Mouse (Mus musculus): ENCODE measurements around the gene Plppr2. TPM values are rescaled to one million over a fixed set of nuclear protein-coding genes. Genes with fewer than 3 reads are reported as not detected.

Plppr2 gene
- total and polyA plus RNA-seq, 2 experiments from 2014 or later, result 0.86 to 2.6 TPM

DNA sequence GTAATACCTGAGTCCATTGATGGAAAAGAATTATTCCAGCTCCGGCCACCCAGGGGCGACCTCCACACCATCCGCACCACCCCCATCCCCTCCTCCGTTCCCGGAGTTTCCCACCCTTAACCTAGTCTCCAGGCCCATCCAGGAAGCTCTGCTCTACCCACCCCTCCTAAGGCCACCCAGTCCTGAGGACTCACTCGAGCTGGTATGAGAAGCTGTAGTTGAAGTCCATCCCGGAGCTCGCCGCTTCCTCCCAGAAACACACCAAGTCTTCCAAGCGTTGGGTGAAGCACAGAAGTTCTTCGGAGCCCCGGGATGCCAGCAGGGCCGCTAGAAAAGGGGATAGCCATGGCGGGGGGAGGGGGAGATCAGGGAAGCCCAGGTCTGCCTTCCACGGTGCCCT, 25.2 kb downstream of the Plppr2 start:
- peaks cover 25% of the 10 kb centered on the region for H3K4me1 ChIP-seq (ENCODE audit: control insufficient read depth, insufficient read depth)
- H3K4me2 ChIP-seq (ENCODE audit: low read depth, low read length), result peak overlapping the region; percentile 89
- no peak for DNase-seq (ENCODE audit: low spot score)
- H3K27ac ChIP-seq (ENCODE audit: low read depth), result no peak overlapping the region
- H3K9ac ChIP-seq (replicated peaks; ENCODE audit: low read depth, low read length), result 0 out of 2 replicates have a peak overlapping the region, but pooled peaks have one; percentile 13
- no peaks in the 10 kb centered on the region for H3K9me3 ChIP-seq (replicated peaks; ENCODE audit: control insufficient read depth, low read length)
- peak overlapping the region; percentile 45 for H3K4me3 ChIP-seq (ENCODE audit: low read depth, low read length)
- H3K36me3 ChIP-seq (replicated peaks; ENCODE audit: control insufficient read depth, insufficient read depth, low read length), result no peaks in the 10 kb centered on the region
- peak; percentile 52; the same call in 1 of the 2 replicates for ATAC-seq (ENCODE audit: insufficient read depth, low read depth)
- 1% methylated on average over 15 of the region's 15 CpGs for WGBS
- TF ChIP-seq EP300 (IDR thresholded peaks at IDR 0.05; ENCODE audit: low read depth) (no peak), CTCF (IDR thresholded peaks at IDR 0.05; ENCODE audit: low read depth) (no peak)
- H3K27me3 ChIP-seq (ENCODE audit: control insufficient read depth, insufficient read depth, low read length), result peaks cover 25% of the 10 kb centered on the region

DNA sequence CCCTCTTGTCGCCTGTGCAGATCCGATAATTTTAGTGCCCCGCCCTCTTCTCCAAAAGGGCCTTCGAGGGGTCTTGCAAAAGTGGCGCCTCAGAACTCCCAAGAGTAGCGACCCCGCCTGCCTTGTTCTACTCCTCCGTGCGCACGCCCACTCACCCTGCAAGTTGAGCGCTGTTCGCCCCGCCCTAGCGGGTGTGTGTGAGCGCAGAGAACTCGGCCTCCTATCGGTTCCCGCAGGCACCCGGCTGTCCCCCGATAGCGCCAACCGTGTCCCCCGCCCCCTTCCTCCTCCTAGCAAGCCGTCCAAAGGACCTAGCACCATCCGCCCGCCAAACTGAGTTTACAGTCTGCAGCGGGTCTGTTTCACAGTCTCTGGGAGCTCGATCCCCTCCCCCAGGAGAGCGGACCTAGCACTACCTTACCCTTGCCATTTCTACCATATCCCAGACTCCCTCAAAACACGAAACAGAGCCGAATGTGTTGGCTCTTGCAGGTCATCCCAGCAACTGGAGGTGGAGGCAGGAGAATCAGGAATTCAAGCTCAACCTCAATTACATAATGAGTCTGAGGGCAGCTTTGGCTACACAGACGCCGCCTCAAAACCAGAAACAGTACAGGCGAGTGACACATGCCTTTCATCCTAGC, 25.7 kb downstream of the Plppr2 start:
- WGBS, result 3% methylated on average over 34 of the region's 34 CpGs
- H3K4me3 ChIP-seq (ENCODE audit: low read depth, low read length), result peak overlapping the region; percentile 45
- ATAC-seq (ENCODE audit: insufficient read depth, low read depth), result peak; percentile 62
- H3K9me3 ChIP-seq (replicated peaks; ENCODE audit: control insufficient read depth, low read length), result no peaks in the 10 kb centered on the region
- 0 out of 2 replicates have a peak overlapping the region, but pooled peaks have one; percentile 13 for H3K9ac ChIP-seq (replicated peaks; ENCODE audit: low read depth, low read length)
- H3K27ac ChIP-seq (ENCODE audit: low read depth), result no peak overlapping the region
- peak; percentile 17 for DNase-seq (ENCODE audit: low spot score)
- peak overlapping the region; percentile 89 for H3K4me2 ChIP-seq (ENCODE audit: low read depth, low read length)
- TF ChIP-seq CTCF (IDR thresholded peaks at IDR 0.05; ENCODE audit: low read depth) (no peak), EP300 (IDR thresholded peaks at IDR 0.05; ENCODE audit: low read depth) (no peak)
- H3K36me3 ChIP-seq (replicated peaks; ENCODE audit: control insufficient read depth, insufficient read depth, low read length), result no peaks in the 10 kb centered on the region
- peaks cover 25% of the 10 kb centered on the region for H3K27me3 ChIP-seq (ENCODE audit: control insufficient read depth, insufficient read depth, low read length)
- peaks cover 25% of the 10 kb centered on the region for H3K4me1 ChIP-seq (ENCODE audit: control insufficient read depth, insufficient read depth)

DNA sequence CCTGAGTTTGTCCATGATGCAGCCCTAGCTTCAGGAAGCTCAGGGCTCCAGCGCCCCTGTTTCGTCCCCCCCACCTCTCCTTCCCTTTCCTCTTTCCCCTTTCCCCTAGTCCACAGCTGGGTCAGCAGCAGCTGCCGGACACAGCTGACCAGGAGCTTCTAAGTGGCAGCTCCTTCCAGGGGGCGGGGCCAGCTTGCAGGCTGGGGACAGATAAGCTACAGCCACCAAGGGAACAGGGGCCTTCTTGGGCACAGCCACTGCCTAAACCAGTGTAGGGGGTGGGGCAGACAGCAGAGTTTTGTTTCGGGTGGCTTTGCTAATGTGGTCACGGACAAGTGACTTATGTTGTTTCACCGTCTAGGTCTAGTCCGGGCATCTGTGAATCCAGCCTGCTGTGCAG, 26.6 kb downstream of the Plppr2 start, which contains the start of gene Epor:
Epor (minus strand) TSS at position 90 of the 400 bp plus-strand sequence.
- 7% methylated on average over 8 of the region's 8 CpGs for WGBS
- no peak within 1 kb of the TSS for H3K27ac ChIP-seq (ENCODE audit: low read depth)
- peak within 1 kb of the TSS; percentile 89 for H3K4me2 ChIP-seq (ENCODE audit: low read depth, low read length)
- H3K27me3 ChIP-seq (ENCODE audit: control insufficient read depth, insufficient read depth, low read length), result peaks cover 25% of the 10 kb centered on the region
- H3K4me1 ChIP-seq (ENCODE audit: control insufficient read depth, insufficient read depth), result peaks cover 25% of the 10 kb centered on the region
- ATAC-seq (ENCODE audit: insufficient read depth, low read depth) (peak; percentile 43; the same call in 1 of the 2 replicates), DNase-seq (ENCODE audit: low spot score) (peak; percentile 46)
- no peak within 1 kb of the TSS for H3K9ac ChIP-seq (replicated peaks; ENCODE audit: low read depth, low read length)
- H3K4me3 ChIP-seq (ENCODE audit: low read depth, low read length), result peak within 1 kb of the TSS; percentile 45
- TF ChIP-seq CTCF (IDR thresholded peaks at IDR 0.05; ENCODE audit: low read depth), result no peak
- TF ChIP-seq EP300 (IDR thresholded peaks at IDR 0.05; ENCODE audit: low read depth), result no peak
- H3K9me3 ChIP-seq (replicated peaks; ENCODE audit: control insufficient read depth, low read length), result no peaks in the 10 kb centered on the region
- H3K36me3 ChIP-seq (replicated peaks; ENCODE audit: control insufficient read depth, insufficient read depth, low read length), result no peaks in the 10 kb centered on the region

DNA sequence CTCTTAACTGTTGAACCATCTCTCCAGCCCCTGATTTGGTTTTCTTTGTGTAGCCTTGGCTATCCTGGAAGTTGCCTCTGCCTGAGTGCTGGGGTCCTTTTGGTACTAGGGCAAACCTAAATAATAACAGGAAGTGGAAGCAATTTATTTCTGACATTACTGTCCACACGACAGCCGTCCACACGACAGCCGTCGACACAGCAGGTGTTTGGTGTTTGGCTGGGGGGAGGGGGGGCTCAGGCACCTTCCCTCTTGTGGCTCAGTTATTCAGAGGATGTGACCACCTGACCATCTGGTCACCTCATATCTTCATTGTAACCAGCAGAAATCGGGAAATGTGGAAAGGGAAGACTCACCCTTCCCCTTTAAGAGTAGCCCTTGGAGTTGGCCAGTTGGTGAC, 32.0 kb downstream of the Plppr2 start:
- H3K36me3 ChIP-seq (replicated peaks; ENCODE audit: control insufficient read depth, insufficient read depth, low read length), result no peaks in the 10 kb centered on the region
- H3K4me1 ChIP-seq (ENCODE audit: control insufficient read depth, insufficient read depth), result no peaks in the 10 kb centered on the region
- no peaks in the 10 kb centered on the region for H3K27me3 ChIP-seq (ENCODE audit: control insufficient read depth, insufficient read depth, low read length)
- TF ChIP-seq EP300 (IDR thresholded peaks at IDR 0.05; ENCODE audit: low read depth) (no peak), CTCF (IDR thresholded peaks at IDR 0.05; ENCODE audit: low read depth) (no peak)
- H3K27ac ChIP-seq (ENCODE audit: low read depth), result no peak overlapping the region
- no peak for ATAC-seq (ENCODE audit: insufficient read depth, low read depth)
- no peaks in the 10 kb centered on the region for H3K9me3 ChIP-seq (replicated peaks; ENCODE audit: control insufficient read depth, low read length)
- H3K4me2 ChIP-seq (ENCODE audit: low read depth, low read length), result no peak overlapping the region
- no peak overlapping the region for H3K9ac ChIP-seq (replicated peaks; ENCODE audit: low read depth, low read length)
- H3K4me3 ChIP-seq (ENCODE audit: low read depth, low read length), result no peak overlapping the region
- WGBS, result 36% methylated on average over 6 of the region's 6 CpGs
- DNase-seq (ENCODE audit: low spot score), result no peak

DNA sequence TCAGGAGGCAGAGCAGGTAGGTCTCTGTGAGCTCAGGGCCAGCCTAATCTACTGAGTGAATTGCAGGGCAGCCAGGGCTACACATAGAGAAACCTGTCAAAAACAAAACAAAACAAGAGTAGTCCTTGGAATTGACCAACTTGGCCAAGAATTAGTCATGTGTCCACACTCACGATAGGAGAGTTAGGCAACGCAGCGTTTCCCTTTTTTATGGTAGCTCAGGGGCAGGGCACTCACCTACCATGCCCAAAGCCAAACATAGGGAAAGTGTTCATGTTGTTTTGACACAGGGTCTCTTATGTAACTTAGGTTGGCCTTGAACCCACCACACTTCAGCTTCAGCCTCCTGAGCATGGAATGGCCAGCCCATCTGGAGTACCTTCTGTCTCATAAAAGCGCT, 32.5 kb downstream of the Plppr2 start:
- TF ChIP-seq CTCF (IDR thresholded peaks at IDR 0.05; ENCODE audit: low read depth) (no peak), EP300 (IDR thresholded peaks at IDR 0.05; ENCODE audit: low read depth) (no peak)
- DNase-seq (ENCODE audit: low spot score) (no peak), ATAC-seq (ENCODE audit: insufficient read depth, low read depth) (no peak)
- H3K4me1 ChIP-seq (ENCODE audit: control insufficient read depth, insufficient read depth), result no peaks in the 10 kb centered on the region
- no peak overlapping the region for H3K4me2 ChIP-seq (ENCODE audit: low read depth, low read length)
- H3K4me3 ChIP-seq (ENCODE audit: low read depth, low read length), result no peak overlapping the region
- H3K27me3 ChIP-seq (ENCODE audit: control insufficient read depth, insufficient read depth, low read length), result no peaks in the 10 kb centered on the region
- 79% methylated on average over 4 of the region's 4 CpGs for WGBS
- no peak overlapping the region for H3K9ac ChIP-seq (replicated peaks; ENCODE audit: low read depth, low read length)
- H3K27ac ChIP-seq (ENCODE audit: low read depth), result no peak overlapping the region
- no peaks in the 10 kb centered on the region for H3K9me3 ChIP-seq (replicated peaks; ENCODE audit: control insufficient read depth, low read length)
- no peaks in the 10 kb centered on the region for H3K36me3 ChIP-seq (replicated peaks; ENCODE audit: control insufficient read depth, insufficient read depth, low read length)

Data from heart, postnatal 0 days (tissue).